Mouse (Mus musculus): Measurements from ENCODE around the gene Ubash3b. TPM values are rescaled to one million over a fixed set of nuclear protein-coding genes. Genes with fewer than 3 reads are reported as not detected.

The Ubash3b gene
- polyA plus RNA-seq, 1 experiment from 2014 or later: 12.1 TPM

GRCm38 (mm10) chr9:41160536-41161176 is 841 bp downstream of the Ubash3b start:
- Histone ChIP-seq H3K36me3 (replicated peaks; ENCODE audit: control insufficient read depth, insufficient read depth, low read depth, low read length) (no peaks in the 10 kb centered on the region), H3K4me2 (ENCODE audit: low read depth, low read length) (no peak overlapping the region), H3K27me3 (ENCODE audit: control insufficient read depth, insufficient read depth, low read length) (peaks cover 7% of the 10 kb centered on the region; the same call in 1 of the 2 replicates), H3K9ac (replicated peaks; ENCODE audit: low read length) (no peak overlapping the region), H3K4me3 (ENCODE audit: low read depth, low read length) (no peak overlapping the region), H3K4me1 (ENCODE audit: control insufficient read depth, insufficient read depth, low read length) (peaks cover 5% of the 10 kb centered on the region), H3K9me3 (replicated peaks; ENCODE audit: control insufficient read depth, low read length) (no peaks in the 10 kb centered on the region), H3K27ac (replicated peaks; ENCODE audit: low read depth, low read length) (no peak overlapping the region)
- ATAC-seq (replicated peaks; ENCODE audit: insufficient number of reproducible peaks, low FRiP score, low TSS enrichment, low read depth) (no peak), DNase-seq (ENCODE audit: low spot score) (no peak)
- WGBS: 40% methylated on average over 7 of the region's 7 CpGs

- no peak overlapping the region for H3K4me3 ChIP-seq (ENCODE audit: low read depth, low read length)
- peaks cover 7% of the 10 kb centered on the region; the same call in 1 of the 2 replicates for H3K27me3 ChIP-seq (ENCODE audit: control insufficient read depth, insufficient read depth, low read length)
- no peak overlapping the region for H3K9ac ChIP-seq (replicated peaks; ENCODE audit: low read length)
- H3K36me3 ChIP-seq (replicated peaks; ENCODE audit: control insufficient read depth, insufficient read depth, low read depth, low read length): no peaks in the 10 kb centered on the region
- no peaks in the 10 kb centered on the region for H3K9me3 ChIP-seq (replicated peaks; ENCODE audit: control insufficient read depth, low read length)
- DNase-seq (ENCODE audit: low spot score) (no peak), ATAC-seq (replicated peaks; ENCODE audit: insufficient number of reproducible peaks, low FRiP score, low TSS enrichment, low read depth) (no peak)
- peaks cover 5% of the 10 kb centered on the region for H3K4me1 ChIP-seq (ENCODE audit: control insufficient read depth, insufficient read depth, low read length)
- no peak overlapping the region for H3K27ac ChIP-seq (replicated peaks; ENCODE audit: low read depth, low read length)
- H3K4me2 ChIP-seq (ENCODE audit: low read depth, low read length): no peak overlapping the region
- 88% methylated on average over 2 of the region's 2 CpGs for WGBS
Measured at GRCm38 (mm10) chr9:41159223-41159622, 2.3 kb downstream of the Ubash3b start.

GRCm38 (mm10) chr9:41157872-41158567 is 3.5 kb downstream of the Ubash3b start:
- ATAC-seq (replicated peaks; ENCODE audit: insufficient number of reproducible peaks, low FRiP score, low TSS enrichment, low read depth): no peak
- Histone ChIP-seq H3K4me1 (ENCODE audit: control insufficient read depth, insufficient read depth, low read length) (peaks cover 5% of the 10 kb centered on the region), H3K9me3 (replicated peaks; ENCODE audit: control insufficient read depth, low read length) (no peaks in the 10 kb centered on the region), H3K27ac (replicated peaks; ENCODE audit: low read depth, low read length) (no peak overlapping the region), H3K9ac (replicated peaks; ENCODE audit: low read length) (peak overlapping the region; percentile 73), H3K4me2 (ENCODE audit: low read depth, low read length) (peak overlapping the region; percentile 87), H3K4me3 (ENCODE audit: low read depth, low read length) (peak overlapping the region; percentile 81), H3K27me3 (ENCODE audit: control insufficient read depth, insufficient read depth, low read length) (peaks cover 7% of the 10 kb centered on the region; the same call in 1 of the 2 replicates), H3K36me3 (replicated peaks; ENCODE audit: control insufficient read depth, insufficient read depth, low read depth, low read length) (no peaks in the 10 kb centered on the region)
- WGBS: 17% methylated on average over 15 of the region's 15 CpGs
- no peak for DNase-seq (ENCODE audit: low spot score)

GRCm38 (mm10) chr9:41157020-41157871 is 4.3 kb downstream of the Ubash3b start:
- peak; percentile 82 for ATAC-seq (replicated peaks; ENCODE audit: insufficient number of reproducible peaks, low FRiP score, low TSS enrichment, low read depth)
- WGBS: under 1% methylated on average over 68 of the region's 82 CpGs
- peaks cover 7% of the 10 kb centered on the region; the same call in 1 of the 2 replicates for H3K27me3 ChIP-seq (ENCODE audit: control insufficient read depth, insufficient read depth, low read length)

GRCm38 (mm10) chr9:41156720-41157019 is 4.8 kb downstream of the Ubash3b start:
- peak overlapping the region; percentile 87 for H3K4me2 ChIP-seq (ENCODE audit: low read depth, low read length)
- peaks cover 7% of the 10 kb centered on the region; the same call in 1 of the 2 replicates for H3K27me3 ChIP-seq (ENCODE audit: control insufficient read depth, insufficient read depth, low read length)
- peak overlapping the region; percentile 81 for H3K4me3 ChIP-seq (ENCODE audit: low read depth, low read length)
- peak overlapping the region; percentile 73 for H3K9ac ChIP-seq (replicated peaks; ENCODE audit: low read length)
- H3K36me3 ChIP-seq (replicated peaks; ENCODE audit: control insufficient read depth, insufficient read depth, low read depth, low read length): no peaks in the 10 kb centered on the region
- no peak overlapping the region for H3K27ac ChIP-seq (replicated peaks; ENCODE audit: low read depth, low read length)
- no peaks in the 10 kb centered on the region for H3K9me3 ChIP-seq (replicated peaks; ENCODE audit: control insufficient read depth, low read length)
- DNase-seq (ENCODE audit: low spot score) (no peak), ATAC-seq (replicated peaks; ENCODE audit: insufficient number of reproducible peaks, low FRiP score, low TSS enrichment, low read depth) (no peak)
- WGBS: under 1% methylated on average over 20 of the region's 20 CpGs
- H3K4me1 ChIP-seq (ENCODE audit: control insufficient read depth, insufficient read depth, low read length): peaks cover 5% of the 10 kb centered on the region

More at GRCm38 (mm10) chr9:41157020-41157871, 4.3 kb downstream of the Ubash3b start:
- Histone ChIP-seq H3K9ac (replicated peaks; ENCODE audit: low read length) (peak overlapping the region; percentile 73), H3K27ac (replicated peaks; ENCODE audit: low read depth, low read length) (peak overlapping the region; percentile 56; the same call in 1 of the 2 replicates), H3K36me3 (replicated peaks; ENCODE audit: control insufficient read depth, insufficient read depth, low read depth, low read length) (no peaks in the 10 kb centered on the region), H3K4me2 (ENCODE audit: low read depth, low read length) (peak overlapping the region; percentile 87), H3K9me3 (replicated peaks; ENCODE audit: control insufficient read depth, low read length) (no peaks in the 10 kb centered on the region), H3K4me1 (ENCODE audit: control insufficient read depth, insufficient read depth, low read length) (peaks cover 5% of the 10 kb centered on the region), H3K4me3 (ENCODE audit: low read depth, low read length) (peak overlapping the region; percentile 81)
- DNase-seq (ENCODE audit: low spot score): peak; percentile 84

- Histone ChIP-seq H3K9ac (replicated peaks; ENCODE audit: low read length) (peak overlapping the region; percentile 73), H3K36me3 (replicated peaks; ENCODE audit: control insufficient read depth, insufficient read depth, low read depth, low read length) (no peaks in the 10 kb centered on the region), H3K4me2 (ENCODE audit: low read depth, low read length) (peak overlapping the region; percentile 87), H3K4me1 (ENCODE audit: control insufficient read depth, insufficient read depth, low read length) (peaks cover 5% of the 10 kb centered on the region), H3K27ac (replicated peaks; ENCODE audit: low read depth, low read length) (no peak overlapping the region), H3K4me3 (ENCODE audit: low read depth, low read length) (peak overlapping the region; percentile 81), H3K27me3 (ENCODE audit: control insufficient read depth, insufficient read depth, low read length) (peaks cover 7% of the 10 kb centered on the region; the same call in 1 of the 2 replicates), H3K9me3 (replicated peaks; ENCODE audit: control insufficient read depth, low read length) (no peaks in the 10 kb centered on the region)
- no peak for DNase-seq (ENCODE audit: low spot score)
- 17% methylated on average over 20 of the region's 20 CpGs for WGBS
- no peak for ATAC-seq (replicated peaks; ENCODE audit: insufficient number of reproducible peaks, low FRiP score, low TSS enrichment, low read depth)
Measured at GRCm38 (mm10) chr9:41156006-41156719, 5.3 kb downstream of the Ubash3b start.

- Histone ChIP-seq H3K9ac (replicated peaks; ENCODE audit: low read length) (no peak overlapping the region), H3K4me3 (ENCODE audit: low read depth, low read length) (no peak overlapping the region), H3K4me2 (ENCODE audit: low read depth, low read length) (no peak overlapping the region), H3K4me1 (ENCODE audit: control insufficient read depth, insufficient read depth, low read length) (peaks cover 5% of the 10 kb centered on the region), H3K27ac (replicated peaks; ENCODE audit: low read depth, low read length) (no peak overlapping the region), H3K9me3 (replicated peaks; ENCODE audit: control insufficient read depth, low read length) (no peaks in the 10 kb centered on the region), H3K36me3 (replicated peaks; ENCODE audit: control insufficient read depth, insufficient read depth, low read depth, low read length) (no peaks in the 10 kb centered on the region), H3K27me3 (ENCODE audit: control insufficient read depth, insufficient read depth, low read length) (peaks cover 7% of the 10 kb centered on the region; the same call in 1 of the 2 replicates)
- no peak for ATAC-seq (replicated peaks; ENCODE audit: insufficient number of reproducible peaks, low FRiP score, low TSS enrichment, low read depth)
- no peak for DNase-seq (ENCODE audit: low spot score)
- 96% methylated on average over 1 of the region's 1 CpGs for WGBS
Measured at GRCm38 (mm10) chr9:41153979-41154378, 7.5 kb downstream of the Ubash3b start.
